Mouse (Mus musculus): ENCODE data around the gene Mars. TPM values are rescaled to one million over a fixed set of nuclear protein-coding genes. Genes with fewer than 3 reads are reported as not detected.
"Not testable (repeated sequence)": the region's sequence is repeated elsewhere in the genome, so short reads cannot be mapped to it uniquely, and the experiment has no call there.

The Mars gene
- total and polyA plus RNA-seq, 2 experiments = 59.6 to 70.7 TPM

- WGBS = 5% methylated on average over 4 of the region's 4 CpGs
- peak; percentile 86 for DNase-seq (ENCODE audit: extremely low read depth, low read depth, low spot score)
- Histone ChIP-seq H3K4me3 (ENCODE audit: insufficient read depth, low read depth, low read length) (no peak overlapping the region), H3K9ac (ENCODE audit: low read depth, low read length) (no peak overlapping the region), H3K27me3 (ENCODE audit: control insufficient read depth, insufficient read depth, low read length) (no peaks in the 10 kb centered on the region), H3K27ac (replicated peaks; ENCODE audit: insufficient read depth, low read depth, low read length) (peak overlapping the region; percentile 90), H3K79me2 (ENCODE audit: control insufficient read depth, insufficient read depth, low read length) (peaks cover 6% of the 10 kb centered on the region; the same call in 1 of the 2 replicates), H3K4me1 (ENCODE audit: control insufficient read depth, insufficient read depth, low read length) (peaks cover 8% of the 10 kb centered on the region), H3K36me3 (ENCODE audit: control insufficient read depth, insufficient read depth, low read length) (peaks cover 9% of the 10 kb centered on the region; the same call in 1 of the 2 replicates)
- TF ChIP-seq CTCF (IDR thresholded peaks at IDR 0.05; ENCODE audit: low read depth, low read length) (no peak), POLR2A (IDR thresholded peaks at IDR 0.05; ENCODE audit: extremely low read depth, insufficient read depth, low read length) (no peak)
These were observed 1.3 kb upstream of the Mars start for GRCm38 (mm10) chr10:127312858-127313257.

- DNase-seq (ENCODE audit: extremely low read depth, low read depth, low spot score) = peak; percentile 86
- 0% methylated on average over 4 of the region's 4 CpGs for WGBS
- Histone ChIP-seq H3K9ac (ENCODE audit: low read depth, low read length) (peak overlapping the region; percentile 81), H3K27ac (replicated peaks; ENCODE audit: insufficient read depth, low read depth, low read length) (peak overlapping the region; percentile 90), H3K79me2 (ENCODE audit: control insufficient read depth, insufficient read depth, low read length) (peaks cover 6% of the 10 kb centered on the region; the same call in 1 of the 2 replicates), H3K36me3 (ENCODE audit: control insufficient read depth, insufficient read depth, low read length) (peaks cover 14% of the 10 kb centered on the region), H3K4me3 (ENCODE audit: insufficient read depth, low read depth, low read length) (peak overlapping the region; percentile 77), H3K4me1 (ENCODE audit: control insufficient read depth, insufficient read depth, low read length) (peaks cover 8% of the 10 kb centered on the region), H3K27me3 (ENCODE audit: control insufficient read depth, insufficient read depth, low read length) (no peaks in the 10 kb centered on the region)
- TF ChIP-seq CTCF (IDR thresholded peaks at IDR 0.05; ENCODE audit: low read depth, low read length) = peak; percentile 56; the same call in 1 of the 2 replicates
- no peak for TF ChIP-seq POLR2A (IDR thresholded peaks at IDR 0.05; ENCODE audit: extremely low read depth, insufficient read depth, low read length)
These were observed 730 bp upstream of the Mars start for GRCm38 (mm10) chr10:127312356-127312676.

GRCm38 (mm10) chr10:127310523-127311475, 787 bp downstream of the Mars start:
- H3K4me3 ChIP-seq (ENCODE audit: insufficient read depth, low read depth, low read length) = peak overlapping the region; percentile 77
- H3K36me3 ChIP-seq (ENCODE audit: control insufficient read depth, insufficient read depth, low read length) = peaks cover 24% of the 10 kb centered on the region
- peak overlapping the region; percentile 79 for H3K27ac ChIP-seq (replicated peaks; ENCODE audit: insufficient read depth, low read depth, low read length)
- peaks cover 6% of the 10 kb centered on the region; the same call in 1 of the 2 replicates for H3K79me2 ChIP-seq (ENCODE audit: control insufficient read depth, insufficient read depth, low read length)
- no peaks in the 10 kb centered on the region for H3K27me3 ChIP-seq (ENCODE audit: control insufficient read depth, insufficient read depth, low read length)
- no peak for TF ChIP-seq POLR2A (IDR thresholded peaks at IDR 0.05; ENCODE audit: extremely low read depth, insufficient read depth, low read length)
- TF ChIP-seq CTCF (IDR thresholded peaks at IDR 0.05; ENCODE audit: low read depth, low read length) = no peak
- WGBS = 28% methylated on average over 23 of the region's 23 CpGs
- peaks cover 8% of the 10 kb centered on the region for H3K4me1 ChIP-seq (ENCODE audit: control insufficient read depth, insufficient read depth, low read length)
- peak overlapping the region; percentile 88 for H3K9ac ChIP-seq (ENCODE audit: low read depth, low read length)
- peak; percentile 36 for DNase-seq (ENCODE audit: extremely low read depth, low read depth, low spot score)

GRCm38 (mm10) chr10:127309167-127309566, 2.4 kb downstream of the Mars start:
- peaks cover 28% of the 10 kb centered on the region for H3K36me3 ChIP-seq (ENCODE audit: control insufficient read depth, insufficient read depth, low read length)

GRCm38 (mm10) chr10:127303136-127303535, 8.4 kb downstream of the Mars start:
- Histone ChIP-seq H3K27ac (replicated peaks; ENCODE audit: insufficient read depth, low read depth, low read length) (no peak overlapping the region), H3K4me1 (ENCODE audit: control insufficient read depth, insufficient read depth, low read length) (no peaks in the 10 kb centered on the region), H3K36me3 (ENCODE audit: control insufficient read depth, insufficient read depth, low read length) (peaks cover 52% of the 10 kb centered on the region), H3K9ac (ENCODE audit: low read depth, low read length) (no peak overlapping the region), H3K4me3 (ENCODE audit: insufficient read depth, low read depth, low read length) (no peak overlapping the region), H3K27me3 (ENCODE audit: control insufficient read depth, insufficient read depth, low read length) (no peaks in the 10 kb centered on the region), H3K79me2 (ENCODE audit: control insufficient read depth, insufficient read depth, low read length) (no peaks in the 10 kb centered on the region)
- TF ChIP-seq CTCF (IDR thresholded peaks at IDR 0.05; ENCODE audit: low read depth, low read length) (no peak), POLR2A (IDR thresholded peaks at IDR 0.05; ENCODE audit: extremely low read depth, insufficient read depth, low read length) (no peak)
- WGBS = 97% methylated on average over 11 of the region's 11 CpGs
- no peak for DNase-seq (ENCODE audit: extremely low read depth, low read depth, low spot score)

More at GRCm38 (mm10) chr10:127309167-127309566, 2.4 kb downstream of the Mars start:
- H3K9ac ChIP-seq (ENCODE audit: low read depth, low read length); DNase-seq (ENCODE audit: extremely low read depth, low read depth, low spot score); H3K27me3 ChIP-seq (ENCODE audit: control insufficient read depth, insufficient read depth, low read length); H3K27ac ChIP-seq (replicated peaks; ENCODE audit: insufficient read depth, low read depth, low read length); H3K4me3 ChIP-seq (ENCODE audit: insufficient read depth, low read depth, low read length); H3K79me2 ChIP-seq (ENCODE audit: control insufficient read depth, insufficient read depth, low read length); H3K4me1 ChIP-seq (ENCODE audit: control insufficient read depth, insufficient read depth, low read length): not testable (repeated sequence)
- 87% methylated on average over 3 of the region's 3 CpGs for WGBS

- DNase-seq (ENCODE audit: extremely low read depth, low read depth, low spot score) = no peak
- 95% methylated on average over 6 of the region's 6 CpGs for WGBS
- H3K9ac ChIP-seq (ENCODE audit: low read depth, low read length) = no peak overlapping the region
- peaks cover 56% of the 10 kb centered on the region for H3K36me3 ChIP-seq (ENCODE audit: control insufficient read depth, insufficient read depth, low read length)
- H3K27me3 ChIP-seq (ENCODE audit: control insufficient read depth, insufficient read depth, low read length) = no peaks in the 10 kb centered on the region
- H3K4me3 ChIP-seq (ENCODE audit: insufficient read depth, low read depth, low read length) = no peak overlapping the region
- 0 out of 2 replicates have a peak, but pooled peaks cover under 1% of the 10 kb centered on the region for H3K4me1 ChIP-seq (ENCODE audit: control insufficient read depth, insufficient read depth, low read length)
- H3K27ac ChIP-seq (replicated peaks; ENCODE audit: insufficient read depth, low read depth, low read length) = no peak overlapping the region
- TF ChIP-seq POLR2A (IDR thresholded peaks at IDR 0.05; ENCODE audit: extremely low read depth, insufficient read depth, low read length) = no peak
- TF ChIP-seq CTCF (IDR thresholded peaks at IDR 0.05; ENCODE audit: low read depth, low read length) = no peak
- H3K79me2 ChIP-seq (ENCODE audit: control insufficient read depth, insufficient read depth, low read length) = 0 out of 2 replicates have a peak, but pooled peaks cover 4% of the 10 kb centered on the region
These were observed 11.2 kb downstream of the Mars start for GRCm38 (mm10) chr10:127300361-127300760.
